Mouse (Mus musculus): ENCODE data around the gene Syf2. TPM values are rescaled to one million over a fixed set of nuclear protein-coding genes. Genes with fewer than 3 reads are reported as not detected.
"Not testable (repeated sequence)": the region's sequence is repeated elsewhere in the genome, so short reads cannot be mapped to it uniquely, and the experiment has no call there.

Gene Syf2
- total RNA-seq (2021), result 10 to 100 TPM; 77.2 to 88.8 TPM
- long read RNA-seq, experiment 1, transcript Syf2-201 (7 exons, 1,369 nt), result major isoform, 43 of 47 reads
- long read RNA-seq, experiment 1, partial matches to known transcripts, result 0 of 47 reads
- long read RNA-seq, experiment 1, other reads (novel, unspliced or antisense), result 3 of 47 reads
- long read RNA-seq, experiment 2, transcript Syf2-201 (7 exons, 1,369 nt), result major isoform, 124 of 137 reads
- long read RNA-seq, experiment 2, partial matches to known transcripts, result 6 of 137 reads
- long read RNA-seq, experiment 2, other reads (novel, unspliced or antisense), result 5 of 137 reads

DNA sequence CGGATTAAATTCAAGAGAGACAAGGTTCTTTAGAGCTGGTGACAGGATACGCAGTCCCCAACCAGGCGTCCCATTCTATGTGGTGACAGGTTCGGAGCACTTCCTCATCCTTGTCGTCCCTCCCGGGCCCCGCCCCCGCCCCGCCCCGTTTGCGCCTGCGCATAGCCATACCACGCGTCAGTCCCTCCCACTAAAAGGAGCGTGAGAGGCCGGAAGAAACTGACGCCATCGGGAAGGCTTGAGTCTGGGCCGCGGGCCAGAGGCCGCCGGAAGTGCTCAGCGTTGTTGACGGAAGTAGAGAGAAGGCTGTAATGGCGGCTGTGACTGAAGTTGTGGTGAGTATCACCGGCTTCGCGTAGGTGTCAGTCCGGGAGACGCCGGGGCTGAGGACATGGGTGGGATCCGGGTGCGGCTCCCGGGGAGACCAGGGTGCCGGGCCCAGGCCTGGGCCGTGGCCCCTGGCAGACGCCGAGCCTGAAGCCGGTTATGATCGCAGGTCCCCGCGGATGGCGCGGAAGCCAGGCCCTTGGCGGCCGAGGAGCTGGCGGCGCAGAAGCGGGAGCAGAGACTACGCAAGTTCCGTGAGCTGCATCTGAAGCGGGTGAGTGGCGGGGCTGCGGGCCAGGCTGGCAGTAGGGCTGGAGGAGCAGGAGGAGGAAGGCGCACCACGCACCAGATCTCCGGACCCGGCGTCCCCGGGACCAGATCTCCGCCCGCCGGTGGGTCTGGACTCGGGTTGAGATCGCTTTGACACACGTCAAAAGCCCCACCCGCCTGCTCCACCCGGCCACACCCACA, at the start of gene Syf2:
Gene Syf2 (plus strand): TSS at position 215 of the 798 bp plus-strand sequence.
- peak; percentile 86 to 87 for DNase-seq (ENCODE audit: low spot score in 2 of 2)

- DNase-seq (ENCODE audit: low spot score in 2 of 2), result peak; percentile 26 to 45
Measured at GRCm38 (mm10) chr4:134883266-134883665, 47.4 kb upstream of the Syf2 start.

DNA sequence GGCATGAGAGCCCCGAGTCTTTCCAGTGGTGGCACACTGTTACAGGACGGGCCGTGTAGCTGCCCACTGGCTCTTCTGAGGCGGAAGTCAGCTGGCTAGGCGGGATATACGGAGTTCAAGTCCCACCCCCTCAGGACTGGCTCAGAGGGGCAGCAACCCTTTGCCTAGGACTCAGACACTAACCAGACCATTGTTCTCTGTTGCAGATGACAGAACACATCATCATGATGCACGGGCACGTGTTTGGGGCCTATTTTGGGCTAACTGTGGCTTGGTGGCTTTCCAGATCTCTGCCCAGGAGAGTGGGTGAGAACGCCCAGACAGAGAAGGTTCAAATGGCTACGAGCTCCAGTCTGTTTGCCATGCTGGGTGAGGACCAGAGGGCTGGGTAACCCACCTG, 46.9 kb upstream of the Syf2 start:
- no peak for DNase-seq (ENCODE audit: low spot score in 2 of 2)

GRCm38 (mm10) chr4:134884364-134884763, 46.3 kb upstream of the Syf2 start:
- no peak for DNase-seq (ENCODE audit: low spot score in 2 of 2)

DNA sequence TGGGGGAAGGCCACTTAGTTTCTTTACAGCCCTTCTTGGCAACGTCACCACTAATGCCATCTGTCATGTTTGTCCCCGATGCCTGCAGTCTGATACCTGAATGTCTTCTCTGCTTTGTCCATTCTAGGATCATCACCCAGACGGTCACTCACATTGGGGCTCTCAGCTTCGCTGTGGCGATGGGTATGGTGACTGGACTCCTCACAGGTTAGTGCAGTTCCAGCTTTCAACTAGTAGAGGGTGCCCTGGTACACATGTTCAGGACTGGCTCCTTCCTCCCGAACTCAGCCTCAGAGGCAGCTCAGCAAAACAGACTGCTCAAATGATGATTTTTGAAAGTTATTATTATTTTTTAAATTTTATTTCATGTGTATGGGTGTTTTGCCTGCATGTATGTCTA, 38.6 kb upstream of the Syf2 start:
- peak; percentile 49 to 54 for DNase-seq (ENCODE audit: low spot score in 2 of 2)

GRCm38 (mm10) chr4:134897256-134897655, 33.4 kb upstream of the Syf2 start:
- DNase-seq (ENCODE audit: low spot score in 2 of 2), result peak in 1 of 2 experiments; percentile 48

DNA sequence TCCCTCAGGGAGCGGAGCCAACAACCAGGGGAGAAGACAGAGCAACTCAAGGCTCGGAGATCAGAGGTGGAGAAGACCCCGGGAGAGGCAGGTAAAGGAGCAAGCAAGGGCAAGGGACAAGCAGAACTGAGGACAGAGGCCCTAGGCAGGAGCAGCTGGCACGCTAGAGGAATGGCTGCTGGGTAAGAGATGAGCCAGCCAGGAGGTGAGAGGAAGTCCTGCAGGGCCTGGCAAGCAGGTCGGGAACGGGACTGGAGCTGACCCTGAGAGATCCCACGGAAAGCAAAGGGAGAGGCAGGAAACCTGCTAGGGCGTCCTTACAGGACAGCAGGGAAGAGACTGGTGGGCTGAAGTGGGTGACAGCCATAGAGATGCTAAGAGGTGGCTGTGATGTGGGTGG, 29.6 kb upstream of the Syf2 start:
- no peak for DNase-seq (ENCODE audit: low spot score in 2 of 2)

DNA sequence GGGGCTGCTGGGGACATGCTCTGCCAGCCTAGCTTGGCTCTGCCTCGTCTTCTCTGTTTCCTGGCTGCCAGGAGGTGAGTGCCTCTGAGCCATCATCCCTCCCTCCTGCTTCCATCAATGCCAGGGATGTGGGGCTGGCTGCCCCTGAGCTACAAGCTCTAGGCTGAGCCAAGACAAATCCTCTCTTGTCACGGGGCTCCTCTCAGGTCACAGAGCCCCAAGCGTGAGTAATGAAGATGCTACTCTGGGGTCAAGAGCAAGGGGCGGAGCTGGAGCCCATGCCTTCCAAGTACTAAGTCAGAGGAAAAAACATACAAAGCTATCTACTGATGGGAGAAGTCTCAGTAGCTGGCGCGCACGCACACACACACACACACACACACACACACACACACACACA, 27.7 kb upstream of the Syf2 start:
- DNase-seq (ENCODE audit: low spot score in 2 of 2), result peak in 1 of 2 experiments; percentile 41

- not testable (repeated sequence) for DNase-seq (ENCODE audit: low spot score in 2 of 2)
Measured at GRCm38 (mm10) chr4:134911406-134911805, 19.3 kb upstream of the Syf2 start.

DNA sequence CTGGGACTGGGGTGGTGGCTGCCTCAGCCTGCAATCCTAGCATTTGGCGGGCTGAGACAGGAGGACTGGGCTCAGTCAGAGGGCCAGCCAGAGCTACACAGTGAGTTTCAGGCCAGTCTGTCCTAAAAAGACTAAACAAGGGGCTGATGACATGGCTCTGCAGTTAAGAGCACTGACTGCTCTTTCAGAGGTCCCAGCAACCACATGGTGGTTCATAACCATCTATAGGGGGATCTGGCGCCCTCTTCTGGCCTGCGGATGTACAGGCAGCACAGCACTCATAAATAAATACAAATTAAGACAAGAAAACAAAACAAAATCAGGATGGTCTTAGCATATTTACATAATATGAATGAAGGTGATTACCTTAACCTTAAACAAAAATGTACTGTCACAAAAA, 17.3 kb upstream of the Syf2 start:
- DNase-seq (ENCODE audit: low spot score in 2 of 2), result peak; percentile 77 to 84

- DNase-seq (ENCODE audit: low spot score in 2 of 2), result no peak
Measured at GRCm38 (mm10) chr4:134914122-134914863, 16.4 kb upstream of the Syf2 start.

- DNase-seq (ENCODE audit: low spot score in 2 of 2), result peak; percentile 94 to 96
Measured at GRCm38 (mm10) chr4:134914864-134915209, 15.9 kb upstream of the Syf2 start, which contains the start of gene Tmem50a. Gene Tmem50a, minus strand, starts transcription at chr4:134915024.

DNA sequence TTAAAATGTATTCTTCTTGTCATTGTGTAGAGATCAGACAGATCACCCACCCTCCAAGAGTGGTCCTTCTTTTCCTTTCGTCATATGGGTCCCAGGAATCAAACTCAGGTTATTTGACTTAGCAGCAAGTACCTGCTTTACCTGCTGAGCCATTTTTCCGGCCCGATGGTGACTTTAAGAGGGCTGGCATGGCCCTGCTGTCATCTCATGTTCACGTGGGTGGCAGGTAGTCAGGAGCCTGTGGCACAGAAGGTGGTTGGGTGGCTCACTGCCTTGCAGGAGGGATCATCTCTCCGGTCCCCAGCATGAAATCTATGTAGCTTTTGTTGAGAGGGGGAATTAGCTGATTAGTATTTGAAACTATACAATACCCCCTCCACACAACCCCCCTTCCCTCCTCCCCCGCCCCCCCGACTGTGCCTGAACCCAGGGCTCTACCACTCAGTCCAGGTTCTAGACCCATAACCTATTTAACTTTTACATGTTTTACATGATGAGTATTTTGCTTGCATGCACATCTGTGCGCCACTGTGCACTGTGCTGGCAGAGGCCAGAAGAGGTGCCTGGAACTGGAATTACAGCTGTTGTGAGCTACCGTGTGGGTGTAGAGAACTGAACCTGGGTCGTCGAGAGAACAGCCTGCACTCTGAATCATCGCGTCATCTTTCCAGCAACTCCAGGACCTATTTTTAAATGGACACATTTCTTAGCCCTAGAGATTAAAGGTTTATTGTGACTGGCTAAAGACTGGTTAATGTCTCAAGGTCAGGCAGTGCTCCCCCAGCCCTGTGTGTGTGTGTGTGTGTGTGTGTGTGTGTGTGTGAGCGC, 15.3 kb upstream of the Syf2 start:
- DNase-seq (ENCODE audit: low spot score in 2 of 2), result no peak

DNA sequence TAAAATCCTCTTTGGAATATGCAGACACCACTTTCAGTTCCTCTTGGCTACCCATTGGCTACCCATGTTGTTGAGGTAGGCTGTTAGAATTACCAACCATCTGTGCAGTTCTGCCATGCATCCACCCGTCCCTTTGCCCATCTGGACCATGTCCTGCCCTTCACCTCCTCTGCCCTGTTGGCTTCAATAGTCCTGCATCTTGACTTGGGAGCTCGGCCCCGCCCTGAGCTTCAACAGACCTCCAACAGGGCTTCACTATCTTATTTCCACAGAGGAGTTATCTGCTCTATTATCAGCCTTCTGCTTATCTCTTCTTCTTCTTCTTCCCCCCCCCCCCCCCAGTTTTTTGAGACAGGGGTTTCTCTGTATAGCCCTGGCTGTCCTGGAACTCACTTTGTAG, 13.5 kb upstream of the Syf2 start:
- DNase-seq (ENCODE audit: low spot score in 2 of 2), result no peak

DNA sequence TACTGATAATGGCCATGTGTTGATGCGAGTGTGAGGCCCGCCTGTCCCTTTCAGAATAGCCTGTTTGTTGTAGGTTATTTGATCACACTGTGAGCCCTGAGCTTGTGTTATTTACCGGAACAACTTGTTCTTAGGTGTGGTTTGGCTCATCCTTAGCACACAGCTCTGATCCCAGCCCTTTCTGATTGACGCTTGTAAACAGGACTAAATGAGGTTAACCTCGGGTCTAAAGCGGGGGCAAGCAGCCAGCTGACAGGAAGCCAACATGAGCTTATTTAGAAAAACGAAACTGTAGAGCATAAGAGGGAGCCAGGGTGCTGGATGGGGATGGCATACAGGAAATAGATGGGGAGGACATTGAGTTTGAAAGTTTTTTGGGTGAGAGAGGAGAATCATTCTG, 12.3 kb upstream of the Syf2 start:
- DNase-seq (ENCODE audit: low spot score in 2 of 2), result peak in 1 of 2 experiments; percentile 47

DNA sequence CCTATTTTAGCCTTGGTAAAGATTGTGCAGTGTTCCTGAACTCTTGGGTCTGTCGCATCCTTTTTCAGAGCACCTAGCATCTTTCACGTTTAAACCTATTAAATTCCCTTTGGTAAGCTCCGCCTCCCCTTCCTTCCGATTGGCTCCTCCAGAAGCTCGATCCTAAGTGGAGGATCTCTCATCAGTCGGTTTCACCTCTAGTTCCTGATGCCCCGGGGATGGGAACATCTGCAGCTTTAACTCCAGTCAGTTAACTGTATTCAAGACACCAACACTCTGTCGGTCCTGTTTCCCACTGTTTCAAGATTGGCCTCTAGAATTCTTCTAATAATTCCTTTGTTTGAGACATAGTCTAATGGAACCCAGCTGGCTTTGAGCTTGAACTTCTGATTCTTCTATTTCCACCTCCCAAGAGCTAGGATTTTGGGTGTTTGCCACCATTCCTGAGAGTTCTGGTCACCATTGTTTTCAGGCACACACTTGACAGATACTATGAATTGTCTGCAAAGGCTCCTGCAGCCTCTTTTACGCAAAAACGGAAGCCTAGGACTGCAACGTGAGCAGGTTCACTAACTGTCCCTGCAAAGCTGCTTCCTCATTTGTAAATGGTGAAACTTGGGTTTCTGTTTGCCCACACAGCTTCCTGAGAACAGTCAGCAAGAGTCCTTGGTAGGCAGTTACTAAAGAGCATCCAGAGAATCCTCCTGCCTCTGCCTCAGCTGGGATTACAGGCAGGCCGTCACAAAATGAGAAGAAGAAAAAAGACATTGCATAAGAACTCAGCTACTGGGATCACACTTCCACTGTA, 10.8 kb upstream of the Syf2 start:
- DNase-seq (ENCODE audit: low spot score in 2 of 2), result no peak

DNA sequence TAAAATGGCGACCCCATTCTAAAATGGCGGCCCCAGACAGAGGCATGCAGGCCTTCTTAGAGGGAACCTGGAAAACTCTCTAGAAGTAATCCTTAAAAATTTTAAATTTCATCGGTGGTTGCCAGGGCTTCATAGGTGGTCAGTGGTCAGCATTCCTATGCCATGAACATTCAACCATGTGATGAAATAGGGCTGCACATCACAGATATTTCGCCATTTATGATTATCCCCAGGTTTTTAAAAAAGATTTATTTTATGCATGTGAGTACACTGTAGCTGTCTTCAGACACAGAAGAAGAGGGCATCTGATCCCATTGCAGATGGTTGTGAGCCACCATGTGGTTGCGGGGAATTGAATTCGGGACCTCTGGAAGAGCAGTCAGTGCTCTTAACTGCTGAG, 10.1 kb upstream of the Syf2 start:
- no peak for DNase-seq (ENCODE audit: low spot score in 2 of 2)

DNA sequence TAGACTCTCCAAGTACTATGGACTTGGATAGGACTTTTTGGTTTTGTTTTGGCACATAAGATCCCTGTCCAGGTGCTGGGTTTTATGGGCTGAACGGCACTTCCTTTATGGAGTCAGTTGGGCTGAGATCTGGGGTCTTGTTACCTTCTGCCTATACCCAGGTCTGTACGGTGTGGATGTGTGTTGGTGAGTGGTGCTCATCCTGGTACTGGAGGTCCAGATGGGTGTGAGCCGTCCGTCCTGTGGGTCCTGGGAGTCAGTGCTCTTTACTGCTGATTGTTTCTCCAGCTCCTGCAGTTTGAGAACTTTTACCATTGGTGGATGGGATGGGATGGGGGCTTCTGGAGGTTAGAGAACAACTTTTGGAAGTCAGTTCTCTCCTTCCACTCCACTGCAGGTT, 9.0 kb upstream of the Syf2 start:
- no peak for DNase-seq (ENCODE audit: low spot score in 2 of 2)

DNA sequence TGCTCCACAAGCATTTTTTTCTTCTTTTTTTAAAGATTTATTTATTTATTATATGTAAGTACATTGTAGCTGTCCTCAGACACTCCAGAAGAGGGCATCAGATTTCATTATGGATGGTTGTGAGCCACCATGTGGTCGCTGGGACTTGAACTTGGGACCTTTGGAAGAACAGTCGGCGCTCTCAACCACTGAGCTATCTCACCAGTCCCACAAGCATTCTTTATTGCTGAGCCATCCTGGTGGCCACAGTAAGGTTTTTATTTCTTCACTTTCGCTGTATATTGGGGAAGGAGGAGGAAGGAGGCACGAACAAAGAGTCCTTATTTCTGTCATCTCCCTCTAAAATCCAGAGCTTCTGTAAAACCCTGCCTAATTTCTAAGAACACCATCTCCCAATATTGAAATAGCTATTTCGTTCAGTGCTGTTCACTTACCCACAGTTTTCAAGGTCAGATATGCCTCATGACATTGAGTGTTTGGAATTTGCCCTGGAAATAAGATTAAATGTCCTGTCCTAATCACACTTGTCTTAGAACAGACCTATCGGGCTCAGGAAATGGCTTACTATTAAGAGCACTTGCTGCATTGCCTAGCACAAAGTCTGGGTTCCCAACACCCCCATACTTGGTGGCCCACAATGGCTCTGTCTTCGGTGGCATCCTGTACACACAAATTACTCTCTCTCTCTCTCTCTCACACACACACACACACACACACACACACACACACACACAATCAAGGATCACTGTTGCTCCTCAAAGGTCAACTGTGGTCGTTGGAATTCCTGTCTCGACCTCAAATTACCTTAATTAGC, 8.4 kb upstream of the Syf2 start:
- DNase-seq (ENCODE audit: low spot score in 2 of 2), result no peak

Data from adrenal gland, adult 18-20 months (tissue).